Mouse (Mus musculus) liver, embryonic 14.5 days (tissue): Measurements from ENCODE around the gene Naaladl2.

Experiments used
- CTCF ChIP-seq: IDR thresholded peaks from 2 replicates; pipeline ENCODE4 v1.5.1; 2016; ENCODE audit warnings: antibody characterized with exemption, low read depth, control low read depth
- EP300 ChIP-seq: IDR thresholded peaks from 2 replicates; pipeline ENCODE4 v1.6.1; 2016; ENCODE audit warnings: antibody characterized with exemption, low read depth

DNA sequence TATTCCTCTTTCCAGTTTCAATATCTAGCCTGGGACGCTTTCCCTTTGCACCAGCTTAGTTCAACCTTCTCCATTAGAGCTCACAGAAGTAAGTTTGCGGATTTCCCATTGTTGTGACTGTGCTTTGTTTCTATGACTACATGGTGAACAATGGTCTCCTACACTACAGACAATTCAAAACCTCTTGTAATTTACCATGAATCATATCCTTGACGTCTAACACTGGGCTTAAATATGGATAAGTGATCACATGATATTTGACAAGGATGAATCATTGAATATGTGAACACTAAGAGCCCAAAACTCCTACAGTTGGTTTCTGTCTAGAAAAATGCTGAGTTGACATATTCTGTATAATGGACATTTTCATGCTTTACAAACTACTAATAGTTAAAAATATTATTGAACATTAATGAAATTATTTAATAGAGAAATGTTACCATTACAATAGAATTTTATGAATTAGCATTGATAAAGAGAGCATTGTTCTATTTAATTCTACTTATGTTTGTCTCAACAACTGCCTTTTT is 539.2 kb downstream of the Naaladl2 start:
- TF ChIP-seq EP300 (no peak), CTCF (no peak)
